Mouse (Mus musculus): ENCODE data around the gene Selenov.

DNA sequence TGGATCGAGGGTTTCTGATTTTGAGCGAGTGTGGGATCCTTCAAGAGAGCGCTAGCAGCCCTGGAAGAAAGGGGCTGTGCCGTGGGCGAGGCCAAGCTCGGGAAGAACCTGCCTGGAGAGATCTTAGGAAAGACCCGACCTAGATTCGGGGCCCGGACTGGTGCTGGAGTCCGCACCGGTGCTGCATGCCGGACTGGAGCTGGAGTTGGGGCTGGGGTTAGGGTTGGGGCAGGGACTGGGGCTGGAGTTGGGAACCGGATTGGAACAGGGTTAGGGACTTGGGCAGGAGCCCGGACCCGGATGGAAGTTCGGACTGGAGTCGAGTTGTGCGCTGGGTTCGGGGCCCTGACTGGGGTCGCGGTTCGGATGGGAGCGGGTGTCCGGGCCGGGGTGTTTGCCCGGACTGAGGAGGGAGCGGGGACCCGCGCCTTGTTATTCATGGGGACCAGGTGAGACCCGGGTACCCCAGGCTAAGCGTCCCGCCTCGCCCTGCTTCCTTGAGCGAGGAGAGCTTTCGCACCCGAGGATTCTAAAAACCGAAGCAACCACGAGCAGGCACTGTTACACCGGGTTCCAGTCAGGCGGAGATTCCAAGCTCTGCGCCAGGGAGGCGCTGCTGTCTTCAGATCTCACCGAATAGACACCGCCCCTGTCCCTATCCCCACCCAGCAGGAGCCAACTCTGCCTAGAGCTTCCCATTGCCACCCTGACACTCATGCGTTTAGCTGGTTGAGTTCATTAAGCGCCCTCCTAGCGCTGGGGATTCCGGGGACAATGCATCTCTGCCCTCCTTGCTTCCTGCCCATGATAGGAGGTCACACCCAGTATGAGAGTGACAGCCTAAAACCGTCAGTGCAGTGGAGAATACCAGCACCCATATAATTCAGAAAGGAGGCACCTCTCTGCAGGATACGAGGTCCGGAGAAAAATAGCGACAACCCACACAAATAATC, at the start of gene Selenov:
- no peak for TF ChIP-seq CTCF (conservative IDR thresholded peaks at IDR 0.05; ENCODE audit: insufficient read depth, insufficient read length, low read depth, low read length)
- TF ChIP-seq POLR2A (IDR thresholded peaks at IDR 0.05; ENCODE audit: low read depth, low read length) = no peak
